Mouse (Mus musculus): ENCODE data around the gene Edf1. TPM values are rescaled to one million over a fixed set of nuclear protein-coding genes. Genes with fewer than 3 reads are reported as not detected.

Edf1 gene
- polyA plus RNA-seq (2021), result 285 TPM

DNA sequence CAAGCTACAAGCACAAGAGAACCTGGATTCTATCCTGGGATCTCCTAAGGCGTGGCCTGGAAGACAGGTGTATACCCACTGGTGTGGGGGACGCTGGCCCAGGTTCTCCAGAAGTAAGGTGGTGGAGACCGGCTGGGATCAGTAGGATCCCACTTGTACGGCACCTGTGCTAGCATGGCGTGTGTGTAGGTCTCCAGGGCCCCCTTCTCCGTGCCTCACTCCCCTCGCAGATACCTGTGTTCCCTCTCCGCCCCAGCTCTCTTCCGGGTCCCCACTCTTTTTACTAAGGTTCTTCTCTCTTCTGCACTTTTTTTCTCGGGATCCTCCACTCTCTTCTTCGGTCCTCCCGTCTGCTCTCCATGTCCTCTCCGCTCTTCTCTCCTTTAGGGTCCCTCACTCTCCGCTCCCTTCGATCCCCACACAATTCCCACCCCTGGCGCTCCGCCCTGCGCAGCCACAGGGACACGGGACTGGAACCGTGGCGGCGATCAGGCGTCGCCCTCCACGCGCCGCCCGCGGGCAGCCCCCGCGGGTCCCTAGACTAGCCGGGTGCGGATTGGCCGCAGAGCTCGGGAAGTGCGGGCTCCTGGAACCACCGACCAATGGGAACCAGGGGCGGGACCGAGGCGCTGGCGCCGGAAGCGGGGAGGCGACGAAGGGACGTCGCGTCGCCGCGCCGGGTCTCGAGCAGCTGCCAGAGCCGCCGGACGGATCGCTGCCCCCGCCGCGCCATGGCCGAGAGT lies at the start of gene Edf1:
Gene Edf1, plus strand, starts transcription at position 627 of the 743 bp plus-strand sequence.
- H3K27me3 ChIP-seq, result no peaks in the 10 kb centered on the region
- in situ Hi-C loops (cut with MboI; ENCODE audit: low pct_unique_long_range_greater_than_20kb), result no loop called here
- CTCF ChIA-PET, result interaction anchor here (1.0 to 1.8 kb wide), 5 partner anchors 10 to 97 kb away, joined by 3 to 9 read pairs (median 5); partner anchors contain the start of genes Ajm1, Paxx and Traf2
- TF ChIP-seq CTCF (IDR thresholded peaks at IDR 0.05), result no peak
- ATAC-seq (peak; percentile 93), DNase-seq (ENCODE audit: low read depth, low spot score) (no peak)
- POLR2A ChIA-PET, result interaction anchor here (0.6 to 2.7 kb wide), 9 partner anchors 9 to 49 kb away, joined by 3 to 10 read pairs (median 3); partner anchors contain the start of genes Ajm1 and Traf2

GRCm38 (mm10) chr2:25509912-25510311 lies 47.7 kb upstream of the Edf1 start:
- no peaks in the 10 kb centered on the region for H3K27me3 ChIP-seq
- DNase-seq (ENCODE audit: low read depth, low spot score) (no peak), ATAC-seq (no peak)

DNA sequence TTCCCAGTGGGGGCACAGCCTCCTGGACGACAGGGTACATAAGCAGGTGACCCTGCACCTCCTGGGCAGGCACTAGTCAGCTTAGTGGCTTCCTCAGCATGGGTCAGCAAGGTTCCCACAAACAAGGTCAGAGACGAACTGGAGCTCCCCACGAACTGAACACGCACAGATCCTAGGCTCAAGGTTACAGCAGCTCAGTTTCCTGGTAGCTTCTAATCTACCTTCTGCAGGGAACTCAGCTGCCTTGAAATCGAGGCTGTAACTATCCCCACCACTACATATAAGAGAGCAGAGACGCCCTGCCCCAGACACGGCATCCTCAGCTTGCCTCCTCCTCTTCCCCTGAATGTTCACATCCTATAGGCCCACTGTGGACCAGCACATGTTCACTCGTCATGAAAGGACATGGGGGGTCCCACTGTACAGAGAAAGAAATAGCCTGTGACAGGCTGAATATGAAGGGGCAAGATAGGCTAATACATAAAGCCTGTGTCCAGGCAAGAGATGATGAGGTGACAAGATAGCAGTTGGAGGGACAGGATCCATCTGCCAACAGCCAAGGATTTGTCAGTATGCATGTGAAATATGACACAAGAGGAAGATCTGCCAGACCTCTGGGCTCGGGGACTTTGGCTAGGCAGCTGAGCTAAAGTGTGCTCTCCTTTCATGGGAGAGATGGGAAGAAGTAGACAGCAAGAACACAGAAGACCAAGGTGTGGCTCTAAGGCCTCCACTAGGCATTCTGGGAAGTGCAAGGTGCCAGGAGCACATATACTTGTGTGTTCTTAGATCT lies 30.9 kb upstream of the Edf1 start:
- H3K27me3 ChIP-seq, result no peaks in the 10 kb centered on the region
- in situ Hi-C loops (cut with MboI; ENCODE audit: low pct_unique_long_range_greater_than_20kb), result no loop called here
- ChIA-PET POLR2A (interaction anchor here (0.6 to 1.1 kb wide), 2 partner anchors 13 to 30 kb away, joined by 3 to 4 read pairs; no protein-coding TSS in a partner anchor), CTCF (interaction anchor here (1.5 to 2.5 kb wide), 2 partner anchors 7 to 13 kb away, joined by 4 to 8 read pairs; no protein-coding TSS in a partner anchor)
- DNase-seq (ENCODE audit: low read depth, low spot score) (no peak), ATAC-seq (no peak)
- TF ChIP-seq CTCF (IDR thresholded peaks at IDR 0.05), result no peak

More at GRCm38 (mm10) chr2:25509912-25510311, 47.7 kb upstream of the Edf1 start:
- in situ Hi-C loops (cut with MboI; ENCODE audit: low pct_unique_long_range_greater_than_20kb), result no loop called here
- ChIA-PET POLR2A (interaction anchor here (0.5 kb wide), 1 partner anchor 11 kb away, joined by 3 read pairs; no protein-coding TSS in a partner anchor), CTCF (interaction anchor here (0.8 to 4.7 kb wide), 4 partner anchors 12 to 51 kb away, joined by 4 to 35 read pairs (median 6); partner anchors contain the start of gene Traf2)
- no peak for TF ChIP-seq CTCF (IDR thresholded peaks at IDR 0.05)

GRCm38 (mm10) chr2:25533707-25534106 lies 23.9 kb upstream of the Edf1 start:
- no peaks in the 10 kb centered on the region for H3K27me3 ChIP-seq
- no peak for DNase-seq (ENCODE audit: low read depth, low spot score)
- CTCF ChIA-PET, result interaction anchor here (1.0 to 1.7 kb wide), 4 partner anchors 8 to 21 kb away, joined by 3 to 8 read pairs (median 4); no protein-coding TSS in a partner anchor
- POLR2A ChIA-PET, result interaction anchor here (0.9 kb wide), 1 partner anchor 24 kb away, joined by 3 read pairs; the partner anchor contains the start of gene Edf1
- no peak for ATAC-seq
- TF ChIP-seq CTCF (IDR thresholded peaks at IDR 0.05), result no peak
- in situ Hi-C loops (cut with MboI; ENCODE audit: low pct_unique_long_range_greater_than_20kb), result no loop called here

GRCm38 (mm10) chr2:25534178-25534865 lies 23.3 kb upstream of the Edf1 start:
- H3K27me3 ChIP-seq, result no peaks in the 10 kb centered on the region
- POLR2A ChIA-PET, result interaction anchor here (0.7 to 1.2 kb wide), 3 partner anchors 16 to 334 kb away, joined by 3 read pairs; partner anchors contain the start of gene Edf1
- peak; percentile 90 for ATAC-seq
- in situ Hi-C loops (cut with MboI; ENCODE audit: low pct_unique_long_range_greater_than_20kb), result no loop called here
- peak; percentile 94 for DNase-seq (ENCODE audit: low read depth, low spot score)
- TF ChIP-seq CTCF (IDR thresholded peaks at IDR 0.05), result no peak
- CTCF ChIA-PET, result interaction anchor here (1.0 to 1.7 kb wide), 4 partner anchors 8 to 20 kb away, joined by 3 to 8 read pairs (median 4); no protein-coding TSS in a partner anchor

GRCm38 (mm10) chr2:25534866-25535182 lies 22.8 kb upstream of the Edf1 start:
- TF ChIP-seq CTCF (IDR thresholded peaks at IDR 0.05), result no peak
- ATAC-seq (peak; percentile 22), DNase-seq (ENCODE audit: low read depth, low spot score) (no peak)
- in situ Hi-C loops (cut with MboI; ENCODE audit: low pct_unique_long_range_greater_than_20kb), result no loop called here
- POLR2A ChIA-PET, result interaction anchor here (0.7 to 1.2 kb wide), 2 partner anchors 16 to 333 kb away, joined by 3 read pairs; no protein-coding TSS in a partner anchor
- H3K27me3 ChIP-seq, result no peaks in the 10 kb centered on the region
- CTCF ChIA-PET, result no interaction called here

GRCm38 (mm10) chr2:25536531-25536930 lies 21.1 kb upstream of the Edf1 start:
- no peaks in the 10 kb centered on the region for H3K27me3 ChIP-seq
- in situ Hi-C loops (cut with MboI; ENCODE audit: low pct_unique_long_range_greater_than_20kb), result no loop called here
- no peak for TF ChIP-seq CTCF (IDR thresholded peaks at IDR 0.05)
- ATAC-seq, result no peak
- DNase-seq (ENCODE audit: low read depth, low spot score), result no peak
- CTCF ChIA-PET, result interaction anchor here (1.0 kb wide), 1 partner anchor 27 kb away, joined by 3 read pairs; no protein-coding TSS in a partner anchor
- POLR2A ChIA-PET, result no interaction called here

- in situ Hi-C loops (cut with MboI; ENCODE audit: low pct_unique_long_range_greater_than_20kb), result no loop called here
These were observed 17.1 kb upstream of the Edf1 start for GRCm38 (mm10) chr2:25540541-25540948.

DNA sequence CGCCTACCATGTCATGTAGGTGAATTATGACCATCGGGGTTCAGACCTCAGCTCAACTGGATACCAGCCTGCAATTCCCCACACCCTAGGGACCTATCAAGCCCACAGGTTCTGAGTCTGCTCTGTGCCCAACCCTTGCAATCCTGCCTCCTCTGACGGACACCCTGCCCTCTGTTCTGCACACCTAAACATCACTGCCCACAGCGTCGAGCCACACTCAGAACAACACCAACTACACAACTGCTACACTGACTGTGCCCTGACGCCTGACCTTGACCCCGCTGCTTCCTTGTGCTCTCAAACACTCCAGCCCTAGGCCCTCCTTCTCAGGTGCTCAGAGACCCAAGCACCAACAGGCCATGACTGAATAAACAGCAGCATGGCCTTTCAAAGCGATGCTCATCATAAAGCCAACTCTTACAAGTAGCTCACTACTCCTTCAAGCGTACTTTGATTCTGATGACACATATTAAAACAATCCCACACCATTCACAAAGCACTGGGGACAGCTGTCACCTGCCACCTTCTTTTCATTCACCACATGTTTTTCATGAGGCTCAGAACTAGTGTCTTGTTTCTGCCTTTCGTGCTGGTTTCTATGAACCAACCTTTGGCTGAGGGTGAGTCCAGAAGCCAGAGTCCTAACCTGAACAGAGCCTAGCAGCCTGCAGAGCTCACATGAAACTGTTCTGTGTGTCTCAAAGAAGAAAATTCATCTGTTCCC lies 15.8 kb upstream of the Edf1 start:
- H3K27me3 ChIP-seq, result no peaks in the 10 kb centered on the region
- no peak for TF ChIP-seq CTCF (IDR thresholded peaks at IDR 0.05)
- in situ Hi-C loops (cut with MboI; ENCODE audit: low pct_unique_long_range_greater_than_20kb), result no loop called here
- POLR2A ChIA-PET, result interaction anchor here (2.4 kb wide), 1 partner anchor 15 kb away, joined by 8 read pairs; the partner anchor contains the start of gene Edf1
- no peak for DNase-seq (ENCODE audit: low read depth, low spot score)
- CTCF ChIA-PET, result interaction anchor here (1.1 kb wide), 1 partner anchor 8 kb away, joined by 3 read pairs; no protein-coding TSS in a partner anchor
- no peak for ATAC-seq

More at GRCm38 (mm10) chr2:25540541-25540948, 17.1 kb upstream of the Edf1 start:
- DNase-seq (ENCODE audit: low read depth, low spot score) (peak; percentile 87), ATAC-seq (peak; percentile 66)
- H3K27me3 ChIP-seq, result no peaks in the 10 kb centered on the region
- CTCF ChIA-PET, result no interaction called here
- no peak for TF ChIP-seq CTCF (IDR thresholded peaks at IDR 0.05)
- POLR2A ChIA-PET, result interaction anchor here (0.5 to 2.4 kb wide), 4 partner anchors 13 to 42 kb away, joined by 3 to 8 read pairs (median 4); partner anchors contain the start of genes Edf1 and Fbxw5

Measured in Patski (cell line).